Mouse (Mus musculus) left cerebral cortex, adult 8-10 months (tissue): Measurements from ENCODE around the gene Styx. TPM values are rescaled to one million over a fixed set of nuclear protein-coding genes. Genes with fewer than 3 reads are reported as not detected.
"Not testable (repeated sequence)": the region's sequence is repeated elsewhere in the genome, so short reads cannot be mapped to it uniquely, and the experiment has no call there.

Experiments used
- DNase-seq, 2 experiments: peaks; one replicate each; pipeline ENCODE4 v3.0.0; 2022; ENCODE audit warnings: low spot score in 2 of 2
- total RNA-seq, 4 experiments: library from RNA; stranded (reverse); gene quantifications; 2 replicates each; pipeline ENCODE4 v1.2.4; 2022

The Styx gene
- total RNA-seq, 4 experiments from 2014 or later = 13.7 to 20.5 (median 18.9) TPM

GRCm38 (mm10) chr14:45364211-45365195 lies 13.6 kb downstream of the Styx start:
- no peak for DNase-seq

GRCm38 (mm10) chr14:45365196-45365587 lies 14.3 kb downstream of the Styx start:
- DNase-seq = no peak

GRCm38 (mm10) chr14:45378771-45379170 lies 27.9 kb downstream of the Styx start:
- no peak for DNase-seq

- DNase-seq = no peak
These were observed 29.9 kb downstream of the Styx start for GRCm38 (mm10) chr14:45380756-45381155.

- no peak for DNase-seq
These were observed 32.0 kb downstream of the Styx start for GRCm38 (mm10) chr14:45382912-45383311.

GRCm38 (mm10) chr14:45385596-45385995 lies 34.7 kb downstream of the Styx start:
- DNase-seq = no peak

GRCm38 (mm10) chr14:45387480-45387879 lies 36.6 kb downstream of the Styx start:
- DNase-seq = no peak

- DNase-seq = peak; percentile 56 to 93
These were observed 37.7 kb downstream of the Styx start for GRCm38 (mm10) chr14:45388345-45389181.

- DNase-seq = no peak
These were observed 38.3 kb downstream of the Styx start for GRCm38 (mm10) chr14:45389194-45389593.

GRCm38 (mm10) chr14:45399836-45400235 lies 48.9 kb downstream of the Styx start:
- DNase-seq = no peak

- no peak for DNase-seq
These were observed 52.8 kb downstream of the Styx start for GRCm38 (mm10) chr14:45403651-45404050.

- not testable (repeated sequence) for DNase-seq
These were observed 53.9 kb downstream of the Styx start, which contains the start of gene Gnpnat1 for GRCm38 (mm10) chr14:45404813-45405212. Gene Gnpnat1 (minus strand): TSS chr14:45404913.

GRCm38 (mm10) chr14:45416265-45416664 lies 65.4 kb downstream of the Styx start:
- no peak for DNase-seq

GRCm38 (mm10) chr14:45418553-45418952 lies 67.7 kb downstream of the Styx start:
- no peak for DNase-seq

GRCm38 (mm10) chr14:45419323-45419722 lies 68.4 kb downstream of the Styx start:
- DNase-seq = no peak

GRCm38 (mm10) chr14:45422371-45422770 lies 71.5 kb downstream of the Styx start:
- peak in 1 of 2 experiments; percentile 50 for DNase-seq

- peak; percentile 7 to 12 for DNase-seq
These were observed 72.3 kb downstream of the Styx start for GRCm38 (mm10) chr14:45423220-45423619.

GRCm38 (mm10) chr14:45430066-45430842 lies 79.4 kb downstream of the Styx start:
- no peak for DNase-seq

- no peak for DNase-seq
These were observed 81.1 kb downstream of the Styx start for GRCm38 (mm10) chr14:45432003-45432402.

- no peak for DNase-seq
These were observed 83.3 kb downstream of the Styx start for GRCm38 (mm10) chr14:45434220-45434619.
